Mouse (Mus musculus) cerebellum, postnatal 4 days (tissue): ENCODE measurements around the gene Tcam1.

Experiments used
- DNase-seq, 2 experiments: peaks; one replicate each; pipeline ENCODE4 v3.0.0; 2022; ENCODE audit warnings: low spot score in 2 of 2, mixed read lengths in 1 of 2

Gene Tcam1

GRCm38 (mm10) chr11:106273311-106273684, 3.2 kb upstream of the Tcam1 start:
- no peak for DNase-seq

- no peak for DNase-seq
These were observed 2.7 kb upstream of the Tcam1 start for GRCm38 (mm10) chr11:106273811-106274210.

- DNase-seq = no peak
These were observed 2.1 kb upstream of the Tcam1 start for GRCm38 (mm10) chr11:106274374-106274773.

GRCm38 (mm10) chr11:106274971-106275411, 1.5 kb upstream of the Tcam1 start:
- DNase-seq = no peak

- DNase-seq = no peak
These were observed 6.0 kb downstream of the Tcam1 start for GRCm38 (mm10) chr11:106282452-106282851.

GRCm38 (mm10) chr11:106283371-106283770, 6.9 kb downstream of the Tcam1 start:
- no peak for DNase-seq

- no peak for DNase-seq
These were observed 7.7 kb downstream of the Tcam1 start for GRCm38 (mm10) chr11:106284126-106284525.

GRCm38 (mm10) chr11:106286206-106286605, 9.7 kb downstream of the Tcam1 start:
- DNase-seq = no peak

GRCm38 (mm10) chr11:106286987-106287386, 10.5 kb downstream of the Tcam1 start:
- no peak for DNase-seq

GRCm38 (mm10) chr11:106289369-106289768, 12.9 kb downstream of the Tcam1 start:
- DNase-seq = peak; percentile 60 to 85

GRCm38 (mm10) chr11:106290376-106290775, 13.9 kb downstream of the Tcam1 start:
- DNase-seq = no peak

GRCm38 (mm10) chr11:106291861-106292260, 15.4 kb downstream of the Tcam1 start:
- DNase-seq = peak in 1 of 2 experiments; percentile 45

GRCm38 (mm10) chr11:106301765-106302164, 25.3 kb downstream of the Tcam1 start, which contains the start of gene Gh:
TSS of gene Gh (minus strand) at chr11:106301865.
- DNase-seq = no peak

- DNase-seq = peak in 1 of 2 experiments; percentile 56
These were observed 26.2 kb downstream of the Tcam1 start for GRCm38 (mm10) chr11:106302634-106303033.

GRCm38 (mm10) chr11:106305348-106306064, 29.0 kb downstream of the Tcam1 start:
- no peak for DNase-seq

GRCm38 (mm10) chr11:106306065-106306385, 29.6 kb downstream of the Tcam1 start:
- DNase-seq = no peak

GRCm38 (mm10) chr11:106306758-106307157, 30.3 kb downstream of the Tcam1 start:
- DNase-seq = no peak

GRCm38 (mm10) chr11:106307432-106307831, 31.0 kb downstream of the Tcam1 start:
- DNase-seq = no peak

- no peak for DNase-seq
These were observed 31.7 kb downstream of the Tcam1 start for GRCm38 (mm10) chr11:106308162-106308561.

GRCm38 (mm10) chr11:106310123-106310522, 33.7 kb downstream of the Tcam1 start:
- DNase-seq = no peak

- DNase-seq = no peak
These were observed 37.1 kb downstream of the Tcam1 start for GRCm38 (mm10) chr11:106313533-106313932.

- no peak for DNase-seq
These were observed 37.9 kb downstream of the Tcam1 start, which contains the start of gene Cd79b for GRCm38 (mm10) chr11:106314333-106314812. TSS of gene Cd79b (minus strand) at chr11:106314762.

GRCm38 (mm10) chr11:106316416-106316815, 39.9 kb downstream of the Tcam1 start:
- no peak for DNase-seq

- no peak for DNase-seq
These were observed 41.3 kb downstream of the Tcam1 start for GRCm38 (mm10) chr11:106317801-106318200.
